Mouse (Mus musculus) erythroblast, embryonic 14.5 days (primary cell): ENCODE results near the gene Pelo.

Experiments
- GATA1 ChIP-seq: IDR thresholded peaks from 2 replicates; pipeline ENCODE4 v1.6.1; 2012; ENCODE audit warnings: low read length, inconsistent platforms, mixed read lengths
- TAL1 ChIP-seq: IDR thresholded peaks from 3 replicates; pipeline ENCODE4 v1.6.1; 2012; ENCODE audit warnings: low read length, inconsistent platforms, mixed read lengths

- TF ChIP-seq GATA1 (no peak), TAL1 (no peak)
Measured at GRCm38 (mm10) chr13:115124521-115124920, 34.5 kb upstream of the Pelo start.
